Mouse (Mus musculus) kidney, adult 11 months (tissue): ENCODE measurements around the gene Fancm.
A peak's percentile ranks its signal among the peaks of the same experiment; 100 is the strongest.
"Not testable (repeated sequence)": the region's sequence is repeated elsewhere in the genome, so short reads cannot be mapped to it uniquely, and the experiment has no call there.

Experiments used
- DNase-seq: peaks from one replicate; pipeline ENCODE4 v3.0.0; 2022

The Fancm gene

DNA sequence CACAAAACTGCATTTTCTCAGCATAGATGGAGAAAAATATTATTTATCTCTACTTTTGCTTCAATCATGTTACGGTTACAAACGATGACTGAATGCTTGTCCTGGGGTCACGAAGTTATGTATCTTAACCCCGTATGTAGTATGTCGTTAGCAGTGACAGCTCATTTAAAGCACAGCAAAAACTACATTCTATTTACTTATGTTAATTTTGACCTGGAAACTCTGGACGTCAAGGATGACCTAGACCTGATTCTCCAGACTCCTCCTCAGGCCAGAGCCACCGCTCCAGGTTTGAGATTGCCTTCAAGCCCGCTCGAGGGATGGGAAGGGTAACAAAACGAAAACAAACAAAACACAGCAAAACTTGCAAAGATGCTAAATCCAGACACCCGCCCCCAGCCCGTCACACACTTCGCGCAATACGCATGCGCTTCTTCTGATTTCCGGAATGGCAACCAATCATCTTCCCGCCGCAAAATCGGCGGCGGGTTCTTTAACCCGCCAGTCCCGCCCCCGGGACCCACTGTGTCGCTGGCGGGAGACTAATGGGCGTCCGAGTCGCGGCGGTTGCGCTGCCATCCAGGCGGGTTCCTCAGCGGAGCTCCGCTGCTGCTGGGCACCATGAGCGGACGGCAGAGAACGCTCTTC, at the start of gene Fancm:
TSS of gene Fancm (plus strand) at position 519 of the 648 bp plus-strand sequence.
- peak; percentile 89 for DNase-seq

- peak; percentile 4 for DNase-seq
Measured at GRCm38 (mm10) chr12:65035839-65036189, 39.6 kb upstream of the Fancm start.

DNA sequence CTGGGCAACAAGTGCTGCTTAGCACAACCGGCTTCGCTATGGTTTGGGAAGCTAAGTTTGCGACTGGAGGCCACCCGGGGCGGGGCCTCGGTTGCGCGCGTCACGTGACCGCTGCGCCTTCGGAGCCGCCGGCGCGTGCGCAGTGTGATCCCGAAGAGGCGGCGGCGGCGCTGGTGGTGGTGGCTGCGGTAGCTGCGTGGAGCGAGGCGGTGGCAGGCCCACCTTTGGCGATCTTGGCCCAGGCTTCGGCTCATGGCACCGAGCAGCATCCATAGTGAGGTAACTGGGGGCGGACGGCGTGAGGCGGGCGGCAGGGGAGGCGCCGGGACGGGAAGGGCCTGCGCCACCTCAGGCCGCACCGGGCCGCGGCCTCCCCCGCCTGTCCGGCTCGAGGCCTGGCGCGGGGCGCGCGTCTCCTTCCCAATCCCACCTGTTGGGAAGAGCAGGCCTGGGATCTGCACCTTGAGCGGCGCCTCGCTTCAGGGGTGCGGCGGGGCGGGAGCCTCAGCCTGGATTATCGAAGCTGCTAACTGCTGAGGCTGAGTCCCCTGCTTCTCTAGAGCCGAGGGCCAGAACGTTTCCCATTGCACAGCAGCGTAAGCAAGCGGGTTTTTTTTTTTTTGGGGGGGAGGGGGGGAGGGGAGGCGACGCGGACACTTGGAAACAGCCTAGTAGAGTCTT, 39.1 kb upstream of the Fancm start, which contains the start of gene Prpf39:
TSS of gene Prpf39 (plus strand) at position 144 of the 681 bp plus-strand sequence.
- peak; percentile 85 for DNase-seq

- no peak for DNase-seq
Measured at GRCm38 (mm10) chr12:65036892-65037545, 38.4 kb upstream of the Fancm start.

DNA sequence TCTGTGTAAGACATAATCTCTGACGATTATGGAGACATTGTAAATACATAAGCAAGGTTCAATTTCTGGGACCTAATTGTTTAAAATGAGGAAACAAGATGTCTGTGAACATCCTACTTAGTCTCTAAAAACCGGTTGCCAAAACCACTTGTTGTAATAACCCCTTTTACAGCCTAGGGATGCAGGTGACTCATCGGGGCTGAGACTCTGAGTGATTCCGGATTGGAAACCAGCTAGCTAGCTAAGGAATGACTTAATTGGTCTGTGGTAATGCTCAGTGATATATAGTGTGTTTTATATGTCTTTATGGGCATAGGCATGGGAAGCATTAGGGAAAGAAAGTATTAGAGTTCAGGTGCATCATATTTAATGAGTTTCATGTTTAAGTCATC, 37.9 kb upstream of the Fancm start:
- DNase-seq = no peak

GRCm38 (mm10) chr12:65048799-65049198, 26.6 kb upstream of the Fancm start:
- DNase-seq = no peak

DNA sequence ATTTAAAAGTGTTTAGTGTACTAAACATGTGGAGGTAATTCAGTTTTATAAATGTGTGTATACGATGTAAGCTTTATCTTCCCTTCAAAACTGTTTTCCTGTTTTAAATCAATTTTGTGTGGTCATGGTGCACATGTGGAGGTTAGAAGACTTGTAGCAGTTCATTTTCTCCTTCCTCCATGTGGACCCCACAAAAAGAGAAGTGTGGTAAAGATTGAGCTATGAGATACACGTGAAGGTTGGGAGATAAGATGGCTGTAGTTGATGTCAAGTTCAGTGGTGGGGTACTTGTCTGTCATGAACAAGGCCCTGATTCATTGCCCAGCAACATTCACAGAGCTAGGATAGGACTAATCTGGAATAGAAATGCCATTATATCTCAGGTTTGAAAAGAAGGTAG, 17.2 kb upstream of the Fancm start:
- no peak for DNase-seq

- no peak for DNase-seq
Measured at GRCm38 (mm10) chr12:65061082-65061481, 14.3 kb upstream of the Fancm start.

- no peak for DNase-seq
Measured at GRCm38 (mm10) chr12:65065241-65065640, 10.2 kb upstream of the Fancm start.

- DNase-seq = no peak
Measured at GRCm38 (mm10) chr12:65066234-65066633, 9.2 kb upstream of the Fancm start.

DNA sequence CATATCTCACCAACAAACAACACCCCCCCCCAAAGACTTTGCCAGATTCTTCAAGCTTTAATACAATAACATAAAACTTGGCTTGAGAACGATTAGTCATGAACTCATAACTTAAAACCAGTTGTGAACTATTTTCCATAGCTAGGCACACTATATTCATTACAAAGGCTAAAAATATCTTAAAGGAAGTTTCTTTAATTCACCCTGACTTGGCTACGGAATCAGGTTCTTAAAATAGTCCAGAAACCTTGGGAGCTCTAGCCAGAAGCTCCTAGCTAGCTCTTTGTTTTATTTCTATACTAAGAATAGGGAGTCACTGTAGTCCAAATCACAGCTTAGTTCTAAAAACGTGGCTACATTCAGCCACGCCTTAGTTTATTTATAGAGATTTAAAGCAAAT, 7.0 kb upstream of the Fancm start:
- no peak for DNase-seq

- no peak for DNase-seq
Measured at GRCm38 (mm10) chr12:65072911-65073610, 2.3 kb upstream of the Fancm start.

DNA sequence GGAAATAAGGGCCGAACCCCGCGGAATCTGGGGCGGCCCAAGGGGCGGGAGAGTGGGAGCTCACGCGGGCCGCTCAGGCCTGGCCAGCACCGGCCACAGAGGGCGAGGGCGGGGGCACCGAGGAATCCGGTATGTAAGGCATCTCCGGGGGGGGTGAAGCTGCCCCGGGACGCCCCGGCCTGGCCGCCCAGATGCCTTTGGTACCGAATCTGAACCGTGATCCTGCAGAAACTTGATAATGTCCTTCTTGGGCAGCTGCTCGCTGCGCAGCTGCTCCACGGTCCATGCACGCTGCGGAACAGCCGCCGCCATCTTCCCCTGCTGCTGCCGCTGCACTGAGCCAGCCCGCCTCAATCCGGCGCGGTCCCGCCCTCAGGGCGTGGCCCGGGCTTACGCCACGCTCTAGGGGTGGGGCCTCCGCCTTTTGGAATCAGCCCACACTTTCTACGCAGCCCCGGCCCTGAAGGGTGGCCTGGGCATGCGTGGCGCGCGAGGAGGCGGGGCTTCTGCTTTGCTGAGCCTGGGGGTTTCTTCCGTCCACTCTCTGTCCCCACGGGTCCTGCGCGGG, 1.7 kb upstream of the Fancm start, which contains the start of gene Fkbp3:
TSS of gene Fkbp3 (minus strand) at position 397 of the 568 bp plus-strand sequence.
- peak; percentile 96 for DNase-seq

DNA sequence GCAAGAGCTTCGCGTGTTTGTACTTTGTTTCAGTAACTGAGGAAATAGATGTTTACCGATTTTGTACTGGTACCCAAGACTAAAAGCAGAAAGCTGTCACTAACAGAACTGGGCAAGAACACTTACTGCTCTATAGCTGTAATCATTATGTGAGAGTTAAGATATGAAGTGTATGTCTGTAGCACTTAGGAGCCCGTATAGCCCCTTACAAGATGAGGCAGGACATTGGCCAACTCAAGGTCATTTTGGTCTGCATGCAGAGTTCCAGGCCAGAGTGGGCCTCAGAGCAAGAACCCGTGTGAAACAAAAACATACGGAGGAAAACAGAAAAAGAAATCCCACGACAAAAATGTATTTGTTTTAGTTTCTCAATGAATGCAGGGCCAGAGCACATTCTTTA, 752 bp upstream of the Fancm start:
- no peak for DNase-seq

- no peak for DNase-seq
Measured at GRCm38 (mm10) chr12:65075733-65076310, 419 bp downstream of the Fancm start.

DNA sequence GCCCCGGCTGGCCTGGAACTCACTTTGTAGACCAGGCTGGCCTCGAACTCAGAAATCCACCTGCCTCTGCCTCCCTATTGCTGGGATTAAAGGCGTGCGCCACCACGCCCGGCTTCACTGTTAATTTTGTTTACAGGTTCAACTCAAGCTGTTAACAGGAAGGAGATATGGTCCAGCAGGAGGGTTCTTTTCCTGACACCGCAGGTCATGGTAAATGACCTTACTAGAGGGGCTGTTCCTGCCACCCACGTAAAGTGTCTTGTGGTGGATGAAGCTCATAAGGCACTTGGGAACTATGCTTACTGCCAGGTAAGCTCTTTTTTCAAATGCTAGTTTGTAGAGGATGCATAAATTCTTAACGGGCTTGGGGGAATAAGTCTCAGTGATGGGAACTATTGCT, 1.5 kb downstream of the Fancm start:
- DNase-seq = no peak

DNA sequence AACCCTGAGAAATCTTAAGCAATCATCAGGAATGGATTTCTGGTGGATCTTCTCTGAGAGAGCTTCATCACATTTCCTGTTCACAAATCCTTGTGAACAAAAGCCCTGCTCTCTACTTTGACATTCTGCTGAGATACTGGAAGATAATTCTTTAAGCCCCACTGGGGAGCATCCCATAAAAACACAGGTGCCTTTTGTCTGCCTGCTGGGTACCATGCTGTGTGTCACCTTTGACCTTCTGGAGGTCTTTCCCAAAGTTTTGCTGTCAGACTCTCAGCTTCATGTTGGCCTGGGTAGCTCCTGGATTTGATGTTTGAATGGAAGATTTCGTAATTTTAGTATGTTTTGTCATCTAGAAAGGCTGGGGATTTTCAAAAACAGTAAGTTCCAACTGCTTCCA, 33.3 kb downstream of the Fancm start:
- no peak for DNase-seq

GRCm38 (mm10) chr12:65111503-65111902, 36.1 kb downstream of the Fancm start:
- DNase-seq = no peak

DNA sequence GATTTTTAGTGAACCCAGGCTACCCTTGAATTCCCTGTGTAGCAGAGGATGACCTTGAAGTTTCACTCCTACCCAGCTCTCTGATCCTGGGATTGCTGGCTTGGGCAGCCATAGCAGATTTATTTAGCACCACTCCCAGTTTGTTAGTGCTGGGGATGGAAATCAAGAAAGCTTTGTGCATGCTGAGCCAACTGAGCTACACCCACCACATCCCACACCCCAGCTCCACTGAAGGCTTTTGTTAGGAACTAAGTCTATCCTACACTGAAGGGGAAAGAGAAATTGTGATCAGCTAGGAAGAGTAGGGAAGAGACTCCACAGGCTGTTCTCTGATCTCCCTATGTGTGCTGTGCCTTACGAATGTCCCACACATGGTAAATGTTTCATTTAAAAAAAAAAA, 37.4 kb downstream of the Fancm start:
- DNase-seq = no peak

- no peak for DNase-seq
Measured at GRCm38 (mm10) chr12:65113925-65114324, 38.5 kb downstream of the Fancm start.

GRCm38 (mm10) chr12:65114978-65115377, 39.6 kb downstream of the Fancm start:
- DNase-seq = not testable (repeated sequence)

GRCm38 (mm10) chr12:65118968-65119367, 43.6 kb downstream of the Fancm start:
- DNase-seq = no peak

DNA sequence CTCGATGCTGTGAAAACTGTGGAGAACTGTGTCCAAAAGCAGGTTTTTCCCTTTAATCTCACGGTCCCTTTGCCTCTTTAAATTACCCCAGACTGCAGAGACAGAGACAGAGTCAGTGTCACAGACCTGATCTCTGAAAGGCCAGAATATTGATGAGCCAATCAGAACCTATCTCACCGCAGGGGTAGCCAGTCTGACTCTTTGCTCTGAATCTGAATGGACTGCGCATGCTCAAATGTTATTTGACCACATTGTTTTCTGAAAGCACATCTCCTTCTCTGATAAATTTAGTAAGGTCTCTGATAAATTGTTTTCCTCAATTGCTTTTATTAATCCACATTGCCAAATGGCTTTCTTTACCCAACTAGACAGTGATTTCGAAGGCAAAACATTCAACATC, 44.0 kb downstream of the Fancm start:
- no peak for DNase-seq
